Mouse (Mus musculus): ENCODE data around the gene Gm10563. TPM values are rescaled to one million over a fixed set of nuclear protein-coding genes. Genes with fewer than 3 reads are reported as not detected.

The Gm10563 gene
- polyA plus RNA-seq, 1 experiment, result not detected

DNA sequence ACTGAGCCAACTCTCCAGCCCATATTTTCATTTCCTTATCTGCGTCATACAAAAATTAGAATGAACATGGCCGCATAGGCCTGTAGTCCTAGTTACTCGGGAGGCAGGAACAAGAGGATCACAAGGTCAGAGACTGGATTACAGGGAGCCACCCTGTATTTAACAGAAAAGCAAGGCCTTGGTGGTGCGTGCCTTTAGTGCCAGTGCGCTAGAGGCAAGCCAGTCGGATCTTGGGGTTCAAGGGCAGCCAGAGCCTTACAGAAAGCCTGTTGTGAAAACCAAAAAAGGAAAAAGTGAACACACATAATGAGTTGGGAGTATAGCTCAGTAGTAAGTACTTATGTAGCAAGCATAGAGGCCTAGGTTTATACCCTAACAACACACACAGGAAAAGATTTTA is 75.4 kb downstream of the Gm10563 start:
- TF ChIP-seq POLR2A (IDR thresholded peaks at IDR 0.05; ENCODE audit: borderline replicate concordance, control insufficient read depth, low read depth, low read length), result no peak
- TF ChIP-seq CTCF (IDR thresholded peaks at IDR 0.05; ENCODE audit: control insufficient read depth, insufficient read depth, low read length), result no peak
- Histone ChIP-seq H3K27ac (ENCODE audit: control insufficient read depth, insufficient read depth, low read depth, low read length, poor library complexity) (no peak overlapping the region), H3K4me3 (replicated peaks; ENCODE audit: control insufficient read depth, low read depth, low read length) (no peak overlapping the region), H3K4me1 (ENCODE audit: control insufficient read depth, insufficient read depth, low read length) (no peaks in the 10 kb centered on the region; the same call in 1 of the 2 replicates)
- WGBS, result 91% methylated on average over 6 of the region's 6 CpGs

DNA sequence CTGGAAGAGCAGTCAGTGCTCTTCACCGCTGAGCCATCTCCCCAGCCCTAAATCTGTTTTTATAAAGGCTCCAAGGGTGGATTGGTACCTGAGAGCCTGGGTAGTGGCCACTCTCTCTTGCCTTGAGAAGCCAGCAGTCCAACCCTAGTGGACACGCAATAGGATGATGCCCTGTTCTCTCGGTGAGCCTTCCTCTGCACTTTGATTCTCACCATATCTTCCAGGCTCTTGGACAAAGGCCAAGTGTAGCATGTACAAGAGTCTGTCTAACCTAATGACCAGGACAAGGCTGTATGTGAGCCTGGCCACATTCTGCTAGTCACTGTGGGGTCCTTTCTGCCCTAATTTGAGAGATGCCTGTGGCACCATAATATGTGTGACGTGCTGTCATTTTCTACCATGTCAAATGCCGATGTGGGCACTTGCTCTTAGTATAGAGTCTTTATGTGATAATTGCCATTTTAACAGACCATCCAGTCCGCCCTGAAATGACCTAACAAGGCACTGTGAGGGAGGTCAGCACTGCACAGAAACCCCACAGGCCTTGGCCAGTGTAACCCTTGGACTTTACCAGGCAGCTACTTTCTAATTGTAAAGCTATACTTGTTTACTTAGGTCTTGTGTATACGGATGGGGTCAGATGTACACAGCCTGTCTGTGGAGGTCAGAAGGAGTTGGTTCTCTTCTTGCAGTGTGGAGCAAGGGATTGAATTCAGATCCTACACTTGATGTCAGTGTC is 76.4 kb downstream of the Gm10563 start:
- TF ChIP-seq POLR2A (IDR thresholded peaks at IDR 0.05; ENCODE audit: borderline replicate concordance, control insufficient read depth, low read depth, low read length) (no peak), CTCF (IDR thresholded peaks at IDR 0.05; ENCODE audit: control insufficient read depth, insufficient read depth, low read length) (no peak)
- Histone ChIP-seq H3K4me3 (replicated peaks; ENCODE audit: control insufficient read depth, low read depth, low read length) (no peak overlapping the region), H3K4me1 (ENCODE audit: control insufficient read depth, insufficient read depth, low read length) (peaks cover 2% of the 10 kb centered on the region; the same call in 1 of the 2 replicates), H3K27ac (ENCODE audit: control insufficient read depth, insufficient read depth, low read depth, low read length, poor library complexity) (no peak overlapping the region)
- WGBS, result 89% methylated on average over 7 of the region's 7 CpGs

DNA sequence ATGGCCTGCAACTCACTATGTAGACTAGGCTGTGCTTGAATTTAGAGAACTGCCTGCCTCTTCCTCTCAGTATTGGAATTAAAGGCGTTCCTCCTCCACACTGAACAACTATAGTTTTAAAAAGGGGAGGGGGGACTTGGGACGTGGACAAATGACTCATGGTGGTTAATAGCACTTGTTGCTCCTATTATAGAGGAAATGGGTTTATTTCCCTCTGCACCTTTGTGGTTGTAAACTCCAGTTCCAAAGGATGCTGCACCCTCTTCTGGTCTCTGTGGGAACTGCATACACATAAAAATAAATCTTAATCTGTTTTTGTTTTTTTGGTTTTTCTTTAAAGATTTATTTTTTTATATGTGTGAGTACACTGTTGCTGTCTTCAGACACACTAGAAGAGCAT is 77.0 kb downstream of the Gm10563 start:
- peaks cover 2% of the 10 kb centered on the region; the same call in 1 of the 2 replicates for H3K4me1 ChIP-seq (ENCODE audit: control insufficient read depth, insufficient read depth, low read length)
- TF ChIP-seq POLR2A (IDR thresholded peaks at IDR 0.05; ENCODE audit: borderline replicate concordance, control insufficient read depth, low read depth, low read length), result no peak
- no peak for TF ChIP-seq CTCF (IDR thresholded peaks at IDR 0.05; ENCODE audit: control insufficient read depth, insufficient read depth, low read length)
- WGBS, result 1% methylated on average over 2 of the region's 2 CpGs
- H3K4me3 ChIP-seq (replicated peaks; ENCODE audit: control insufficient read depth, low read depth, low read length), result no peak overlapping the region
- no peak overlapping the region for H3K27ac ChIP-seq (ENCODE audit: control insufficient read depth, insufficient read depth, low read depth, low read length, poor library complexity)

DNA sequence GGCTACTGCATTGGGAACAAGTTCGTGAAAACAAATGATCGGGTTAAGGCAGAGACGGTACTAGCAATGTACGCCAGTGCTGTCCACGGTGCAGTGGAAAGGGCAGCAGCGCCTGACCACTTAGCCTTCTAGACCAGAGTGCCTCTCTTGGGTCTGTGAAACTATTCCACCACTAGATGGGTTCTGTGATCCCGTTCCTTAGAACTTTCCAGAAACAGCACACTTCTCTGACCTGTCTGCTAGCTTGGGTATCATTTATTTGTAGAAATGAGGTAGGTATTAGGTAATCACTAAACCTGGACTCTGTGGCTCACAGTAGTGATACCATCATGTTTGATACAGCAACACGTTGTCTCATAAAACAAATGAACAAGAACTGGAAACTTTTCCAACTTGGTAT is 78.7 kb downstream of the Gm10563 start:
- TF ChIP-seq CTCF (IDR thresholded peaks at IDR 0.05; ENCODE audit: control insufficient read depth, insufficient read depth, low read length) (no peak), POLR2A (IDR thresholded peaks at IDR 0.05; ENCODE audit: borderline replicate concordance, control insufficient read depth, low read depth, low read length) (no peak)
- peaks cover 3% of the 10 kb centered on the region; the same call in 1 of the 2 replicates for H3K4me1 ChIP-seq (ENCODE audit: control insufficient read depth, insufficient read depth, low read length)
- H3K4me3 ChIP-seq (replicated peaks; ENCODE audit: control insufficient read depth, low read depth, low read length), result no peak overlapping the region
- H3K27ac ChIP-seq (ENCODE audit: control insufficient read depth, insufficient read depth, low read depth, low read length, poor library complexity), result no peak overlapping the region
- 85% methylated on average over 8 of the region's 8 CpGs for WGBS

Other genes with a start within 250 kb of the Gm10563 start
- gene Gabrd, start 247.3 kb downstream of the Gm10563 start, polyA plus RNA-seq (2011; ENCODE audit: insufficient read depth, insufficient read length, low replicate concordance, missing spikeins), result not detected in 2 replicates
- gene Cfap74, start 236.2 kb downstream of the Gm10563 start, polyA plus RNA-seq (2011; ENCODE audit: insufficient read depth, insufficient read length, low replicate concordance, missing spikeins), result 0.54 and 0.85 TPM in 2 replicates
- gene Tmem52, start 176.3 kb downstream of the Gm10563 start, polyA plus RNA-seq (2011; ENCODE audit: insufficient read depth, insufficient read length, low replicate concordance, missing spikeins), result not detected in 2 replicates
- gene Gnb1, start 154.0 kb downstream of the Gm10563 start, polyA plus RNA-seq (2011; ENCODE audit: insufficient read depth, insufficient read length, low replicate concordance, missing spikeins), result 78.1 and 115 TPM in 2 replicates
- gene Nadk, start 83.0 kb downstream of the Gm10563 start, polyA plus RNA-seq (2011; ENCODE audit: insufficient read depth, insufficient read length, low replicate concordance, missing spikeins), result 28.2 and 52.6 TPM in 2 replicates
- 7.4 and 8.4 TPM in 2 replicates for gene Slc35e2, start 44.0 kb downstream of the Gm10563 start, polyA plus RNA-seq (2011; ENCODE audit: insufficient read depth, insufficient read length, low replicate concordance, missing spikeins)
- 132 and 202 TPM in 2 replicates for gene Cdk11b, start 20.6 kb downstream of the Gm10563 start, polyA plus RNA-seq (2011; ENCODE audit: insufficient read depth, insufficient read length, low replicate concordance, missing spikeins)
- 5.6 and 6.9 TPM in 2 replicates for gene Mmp23, start 8.0 kb upstream of the Gm10563 start, polyA plus RNA-seq (2011; ENCODE audit: insufficient read depth, insufficient read length, low replicate concordance, missing spikeins)
- 15.0 and 29.1 TPM in 2 replicates for gene Mib2, start 23.8 kb upstream of the Gm10563 start, polyA plus RNA-seq (2011; ENCODE audit: insufficient read depth, insufficient read length, low replicate concordance, missing spikeins)
- 0.90 and 3.0 TPM in 2 replicates for gene Fndc10, start 48.9 kb upstream of the Gm10563 start, polyA plus RNA-seq (2011; ENCODE audit: insufficient read depth, insufficient read length, low replicate concordance, missing spikeins)
- 28.5 and 53.2 TPM in 2 replicates for gene Ssu72, start 59.4 kb upstream of the Gm10563 start, polyA plus RNA-seq (2011; ENCODE audit: insufficient read depth, insufficient read length, low replicate concordance, missing spikeins)
- gene Tmem240, start 89.4 kb upstream of the Gm10563 start, polyA plus RNA-seq (2011; ENCODE audit: insufficient read depth, insufficient read length, low replicate concordance, missing spikeins), result 0.47 and 3.0 TPM in 2 replicates
- 31.8 and 32.9 TPM in 2 replicates for gene Atad3a, start 115.7 kb upstream of the Gm10563 start, polyA plus RNA-seq (2011; ENCODE audit: insufficient read depth, insufficient read length, low replicate concordance, missing spikeins)
- 0.97 TPM in 1 of 2 replicates, not detected in the other for gene Vwa1, start 129.3 kb upstream of the Gm10563 start, polyA plus RNA-seq (2011; ENCODE audit: insufficient read depth, insufficient read length, low replicate concordance, missing spikeins)
- gene Tmem88b, start 140.5 kb upstream of the Gm10563 start, polyA plus RNA-seq (2011; ENCODE audit: insufficient read depth, insufficient read length, low replicate concordance, missing spikeins), result 0.93 and 1.1 TPM in 2 replicates
- gene Ankrd65, start 145.0 kb upstream of the Gm10563 start, polyA plus RNA-seq (2011; ENCODE audit: insufficient read depth, insufficient read length, low replicate concordance, missing spikeins), result 1.1 TPM in 1 of 2 replicates, not detected in the other
- gene Mrpl20, start 157.5 kb upstream of the Gm10563 start, polyA plus RNA-seq (2011; ENCODE audit: insufficient read depth, insufficient read length, low replicate concordance, missing spikeins), result 146 and 244 TPM in 2 replicates
- 92.0 and 149 TPM in 2 replicates for gene Ccnl2, start 167.1 kb upstream of the Gm10563 start, polyA plus RNA-seq (2011; ENCODE audit: insufficient read depth, insufficient read length, low replicate concordance, missing spikeins)
- 53.9 and 114 TPM in 2 replicates for gene Aurkaip1, start 185.9 kb upstream of the Gm10563 start, polyA plus RNA-seq (2011; ENCODE audit: insufficient read depth, insufficient read length, low replicate concordance, missing spikeins)
- gene Mxra8, start 194.3 kb upstream of the Gm10563 start, polyA plus RNA-seq (2011; ENCODE audit: insufficient read depth, insufficient read length, low replicate concordance, missing spikeins), result 8.1 and 12.4 TPM in 2 replicates
- 21.0 and 50.2 TPM in 2 replicates for gene Dvl1, start 202.0 kb upstream of the Gm10563 start, polyA plus RNA-seq (2011; ENCODE audit: insufficient read depth, insufficient read length, low replicate concordance, missing spikeins)
- 0.42 TPM in 1 of 2 replicates, not detected in the other for gene Tas1r3, start 218.0 kb upstream of the Gm10563 start, polyA plus RNA-seq (2011; ENCODE audit: insufficient read depth, insufficient read length, low replicate concordance, missing spikeins)
- 2.8 and 5.9 TPM in 2 replicates for gene Cptp, start 224.0 kb upstream of the Gm10563 start, polyA plus RNA-seq (2011; ENCODE audit: insufficient read depth, insufficient read length, low replicate concordance, missing spikeins)
- 22.2 and 49.5 TPM in 2 replicates for gene Ints11, start 224.1 kb upstream of the Gm10563 start, polyA plus RNA-seq (2011; ENCODE audit: insufficient read depth, insufficient read length, low replicate concordance, missing spikeins)
- 5.2 and 18.4 TPM in 2 replicates for gene Pusl1, start 246.4 kb upstream of the Gm10563 start, polyA plus RNA-seq (2011; ENCODE audit: insufficient read depth, insufficient read length, low replicate concordance, missing spikeins)
- 15.1 and 30.6 TPM in 2 replicates for gene Acap3, start 246.4 kb upstream of the Gm10563 start, polyA plus RNA-seq (2011; ENCODE audit: insufficient read depth, insufficient read length, low replicate concordance, missing spikeins)

Measured in bone marrow, adult 2 months (tissue).